Mouse (Mus musculus) heart, postnatal 4 days (tissue): ENCODE data around the gene 5430419D17Rik. TPM values are rescaled to one million over a fixed set of nuclear protein-coding genes. Genes with fewer than 3 reads are reported as not detected.

Experiments
- DNase-seq: peaks from one replicate; pipeline ENCODE4 v3.0.0; 2021
- total RNA-seq, 2 experiments: library from RNA; stranded (reverse); gene quantifications; 2 replicates each; pipeline ENCODE4 v1.2.3; 2021

The 5430419D17Rik gene
- 10 to 100 TPM in 1 of 2 experiments, 1 to 10 TPM in 1; 9.2 to 11.3 TPM for total RNA-seq

DNA sequence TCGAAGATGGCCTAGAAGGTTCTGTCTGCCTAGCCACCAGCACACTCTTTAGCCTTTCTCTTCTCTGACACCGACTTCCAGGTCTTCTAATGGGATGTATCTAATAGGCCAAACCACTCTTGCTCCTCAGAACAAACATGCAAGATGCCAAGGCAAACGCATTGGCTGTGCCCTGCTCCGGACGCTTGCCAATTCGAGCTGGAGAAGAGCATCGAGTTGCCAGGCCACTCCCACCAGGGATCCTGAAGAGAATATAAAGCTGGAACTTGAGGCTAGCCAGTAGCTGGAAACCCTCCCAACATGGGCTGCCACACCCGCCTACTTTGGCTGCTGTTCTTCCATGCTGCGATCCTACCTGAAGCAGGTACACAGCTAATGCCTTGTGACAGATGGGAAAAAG, at the start of gene 5430419D17Rik:
TSS of gene 5430419D17Rik (plus strand) at position 282 of the 400 bp plus-strand sequence.
- no peak for DNase-seq

- no peak for DNase-seq
Measured at GRCm38 (mm10) chr7:131130021-131130420, 44.2 kb upstream of the 5430419D17Rik start.

- no peak for DNase-seq
Measured at GRCm38 (mm10) chr7:131133181-131133580, 41.0 kb upstream of the 5430419D17Rik start.

GRCm38 (mm10) chr7:131146214-131146613, 28.0 kb upstream of the 5430419D17Rik start, which contains the start of gene 4933402N03Rik:
Gene 4933402N03Rik (minus strand): TSS chr7:131146314.
- no peak for DNase-seq

GRCm38 (mm10) chr7:131150179-131150578, 24.0 kb upstream of the 5430419D17Rik start:
- no peak for DNase-seq

GRCm38 (mm10) chr7:131153044-131153443, 21.2 kb upstream of the 5430419D17Rik start:
- DNase-seq, result no peak

DNA sequence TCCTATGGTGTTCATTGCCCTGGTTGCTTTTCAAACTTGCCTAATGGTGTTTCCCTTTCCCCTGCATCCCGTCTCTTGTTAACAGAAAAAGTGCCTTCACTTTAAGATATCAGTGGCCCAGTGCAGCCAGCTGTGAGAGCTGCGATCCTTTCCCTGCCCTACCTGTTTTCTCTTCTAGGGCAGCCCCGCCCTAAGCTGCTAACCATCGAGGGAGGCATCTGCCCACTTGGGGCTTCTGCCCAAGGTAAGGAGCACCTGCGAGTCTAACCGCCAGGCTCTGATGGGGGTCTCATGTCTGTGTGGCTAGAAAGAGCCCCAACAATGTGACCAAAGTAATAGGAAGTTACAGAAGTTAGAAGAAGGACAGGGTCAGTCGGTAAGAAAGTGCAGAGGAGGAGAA, 12.0 kb upstream of the 5430419D17Rik start:
- no peak for DNase-seq

DNA sequence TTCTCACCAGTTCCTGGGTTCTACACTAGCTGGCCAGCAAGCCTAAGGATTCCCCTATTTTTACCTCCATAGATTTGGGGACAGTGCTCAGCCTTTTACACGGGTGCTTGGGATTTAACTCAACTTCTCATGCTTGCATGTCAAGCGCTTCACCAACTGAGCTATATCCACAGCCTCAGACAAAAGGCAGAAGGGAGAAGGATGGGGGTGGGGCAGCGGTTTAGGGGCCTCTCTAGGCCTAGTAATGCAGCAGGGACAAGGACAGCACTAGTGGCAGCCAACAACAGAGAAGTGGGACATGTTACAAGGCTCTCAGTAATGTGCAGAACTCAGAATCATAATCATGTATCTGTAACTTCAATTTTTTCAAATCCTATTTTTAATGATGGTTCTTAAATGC, 6.4 kb upstream of the 5430419D17Rik start:
- DNase-seq, result no peak

- no peak for DNase-seq
Measured at GRCm38 (mm10) chr7:131169099-131169498, 5.1 kb upstream of the 5430419D17Rik start.

DNA sequence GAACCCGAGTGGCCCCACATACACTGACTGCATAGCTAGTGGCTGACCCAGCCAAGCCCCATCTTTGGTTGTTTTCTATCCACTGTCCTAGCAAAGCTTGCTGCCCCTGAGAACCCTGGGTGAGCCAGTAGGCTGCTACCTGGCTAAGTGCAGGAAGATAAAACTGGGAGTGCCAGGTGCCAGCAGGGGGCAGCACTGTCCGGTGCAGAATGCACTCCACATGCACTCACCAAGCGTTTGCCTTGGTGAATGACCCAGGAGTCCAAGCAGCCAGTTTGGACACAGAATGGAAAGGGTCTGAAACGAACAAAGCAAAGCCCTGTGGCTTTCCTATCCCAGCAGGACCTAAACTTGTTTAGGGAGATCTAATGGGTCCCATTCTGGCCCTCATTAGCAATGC, 8.5 kb downstream of the 5430419D17Rik start:
- peak; percentile 69 for DNase-seq

GRCm38 (mm10) chr7:131184339-131184738, 10.1 kb downstream of the 5430419D17Rik start:
- DNase-seq, result no peak

DNA sequence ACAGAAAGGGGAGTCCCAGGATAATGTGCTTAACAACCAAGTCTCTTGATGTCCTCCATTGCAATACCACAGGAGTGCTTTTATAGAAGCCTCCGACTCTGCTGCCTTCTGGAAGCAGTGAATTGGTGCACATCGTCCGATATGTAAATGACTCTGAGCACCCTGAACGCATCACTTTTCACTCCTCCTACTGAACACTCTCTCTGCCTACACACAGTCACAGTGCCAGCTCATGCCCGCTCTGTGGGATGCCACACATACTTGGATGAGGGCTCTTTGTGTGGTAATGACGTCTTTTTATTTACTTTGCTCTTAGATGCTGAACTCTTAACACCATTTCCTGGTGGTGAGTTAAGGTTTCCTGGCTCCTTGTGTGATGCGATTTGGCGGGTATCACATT, 12.8 kb downstream of the 5430419D17Rik start:
- no peak for DNase-seq

DNA sequence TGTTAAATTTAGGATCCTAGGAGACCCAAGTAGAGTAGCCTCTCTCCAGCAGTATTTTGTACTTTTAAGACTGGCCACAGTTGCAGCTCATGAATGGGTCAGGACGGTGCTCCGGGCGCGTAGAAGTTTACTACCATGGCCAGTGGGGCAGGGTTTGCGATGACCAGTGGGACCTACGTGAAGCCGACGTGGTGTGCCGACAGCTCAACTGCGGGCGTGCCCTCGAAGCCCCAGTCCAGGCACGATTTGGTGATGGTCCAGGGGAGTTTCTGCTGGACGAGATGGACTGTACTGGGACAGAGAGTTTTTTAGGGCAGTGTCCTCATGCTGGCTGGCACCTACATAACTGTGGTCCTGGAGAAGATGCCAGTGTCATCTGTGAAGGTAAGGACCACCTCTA, 13.8 kb downstream of the 5430419D17Rik start:
- no peak for DNase-seq

DNA sequence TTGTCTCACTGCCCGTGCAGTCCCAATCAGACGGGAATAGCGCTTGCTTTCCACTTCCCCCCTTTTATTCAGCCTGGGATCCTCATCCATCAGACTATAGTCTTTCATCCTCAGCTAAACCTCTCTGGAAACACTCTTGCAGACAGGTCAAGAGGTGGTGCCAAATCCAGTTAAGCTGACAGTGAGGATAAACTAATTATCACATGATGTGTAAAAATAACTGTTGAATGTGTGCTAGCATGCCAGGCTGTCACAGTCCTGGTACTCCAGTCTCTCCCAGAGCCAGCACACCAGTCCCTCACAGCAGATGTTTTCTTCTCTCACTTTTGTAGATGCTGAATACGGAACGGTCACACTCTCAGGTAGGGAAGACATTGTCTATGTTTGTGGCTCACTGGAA, 48.9 kb downstream of the 5430419D17Rik start:
- peak; percentile 32 for DNase-seq

DNA sequence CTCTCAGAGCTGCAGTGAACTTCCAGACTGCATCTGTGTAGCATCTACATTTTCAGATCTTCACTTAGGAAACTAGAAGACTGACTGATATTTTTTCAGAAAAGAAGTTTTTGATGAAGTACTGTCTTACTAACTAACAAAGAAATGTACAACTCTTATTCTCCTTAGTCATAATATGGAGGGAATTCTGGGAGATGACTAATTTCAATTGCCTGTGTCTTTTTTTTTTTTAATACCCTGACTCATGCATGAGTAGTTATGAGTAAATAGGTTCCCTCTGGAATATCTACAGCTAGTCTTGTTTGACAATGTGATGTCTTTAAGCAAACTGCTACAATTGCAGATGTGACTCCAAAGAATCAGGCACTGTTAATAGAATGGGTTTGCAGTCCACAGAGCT, 61.9 kb downstream of the 5430419D17Rik start:
- DNase-seq, result no peak

GRCm38 (mm10) chr7:131244993-131245392, 70.8 kb downstream of the 5430419D17Rik start:
- DNase-seq, result no peak

DNA sequence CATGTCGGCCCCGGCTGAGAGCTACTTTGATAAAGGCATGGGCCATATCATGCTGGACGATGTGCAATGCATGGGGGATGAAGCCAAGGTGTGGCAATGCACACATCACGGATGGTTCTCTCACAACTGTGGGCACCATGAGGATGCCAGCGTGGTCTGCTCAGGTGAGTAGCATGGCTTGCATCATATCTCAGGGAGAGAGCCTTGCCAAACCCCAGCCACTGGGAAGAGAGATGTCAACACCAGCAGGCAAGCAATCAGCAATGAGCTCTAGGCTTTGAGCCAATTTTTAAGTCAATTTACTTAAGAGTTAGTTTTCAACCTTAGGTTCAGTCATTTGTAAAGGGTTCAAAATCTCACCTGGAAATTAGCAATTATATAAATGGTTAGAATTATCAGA, 82.6 kb downstream of the 5430419D17Rik start:
- no peak for DNase-seq

- DNase-seq, result no peak
Measured at GRCm38 (mm10) chr7:131257309-131257708, 83.1 kb downstream of the 5430419D17Rik start.

DNA sequence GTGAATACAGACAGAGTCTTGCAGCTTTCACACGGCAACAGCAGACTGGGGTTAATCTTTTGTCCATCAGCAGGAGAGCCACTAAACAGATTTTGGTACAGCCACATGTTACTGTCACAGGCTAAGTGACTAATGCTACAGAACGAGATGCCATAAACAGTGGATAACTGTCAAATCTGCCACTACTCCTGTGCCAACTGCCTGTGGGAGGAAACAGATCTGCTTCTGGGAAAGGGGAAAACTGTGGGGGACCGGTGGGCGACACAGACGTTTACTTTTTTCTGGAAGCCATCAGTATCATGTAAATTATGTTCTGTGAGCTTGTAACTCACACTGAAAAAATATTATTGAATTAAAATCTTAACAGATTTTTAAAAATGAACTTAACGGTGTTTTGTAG, 86.7 kb downstream of the 5430419D17Rik start:
- DNase-seq, result no peak

- DNase-seq, result no peak
Measured at GRCm38 (mm10) chr7:131264251-131264650, 90.0 kb downstream of the 5430419D17Rik start.

GRCm38 (mm10) chr7:131265851-131266250, 91.6 kb downstream of the 5430419D17Rik start:
- DNase-seq, result peak; percentile 58

GRCm38 (mm10) chr7:131297151-131297550, 122.9 kb downstream of the 5430419D17Rik start:
- no peak for DNase-seq

DNA sequence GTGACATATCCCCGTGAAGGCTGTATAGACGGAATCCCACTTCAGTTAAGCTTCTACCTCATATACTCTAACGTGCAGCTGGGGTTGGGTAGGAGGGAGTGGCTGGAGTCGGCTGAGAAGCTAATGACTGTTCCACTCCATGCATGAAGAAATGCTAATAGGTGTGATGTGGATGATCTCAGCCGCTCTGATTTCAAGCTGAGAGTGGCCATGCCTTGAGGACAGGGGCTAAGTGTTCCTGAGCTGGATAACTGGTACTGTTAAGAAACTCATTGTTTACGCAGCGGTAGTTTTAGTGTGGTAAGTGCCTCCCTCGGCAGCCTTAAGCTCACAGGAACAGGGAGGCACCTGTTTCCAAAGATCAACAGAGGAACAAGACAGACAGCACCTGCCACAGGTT, 129.1 kb downstream of the 5430419D17Rik start:
- no peak for DNase-seq

GRCm38 (mm10) chr7:131306733-131307132, 132.5 kb downstream of the 5430419D17Rik start:
- no peak for DNase-seq

DNA sequence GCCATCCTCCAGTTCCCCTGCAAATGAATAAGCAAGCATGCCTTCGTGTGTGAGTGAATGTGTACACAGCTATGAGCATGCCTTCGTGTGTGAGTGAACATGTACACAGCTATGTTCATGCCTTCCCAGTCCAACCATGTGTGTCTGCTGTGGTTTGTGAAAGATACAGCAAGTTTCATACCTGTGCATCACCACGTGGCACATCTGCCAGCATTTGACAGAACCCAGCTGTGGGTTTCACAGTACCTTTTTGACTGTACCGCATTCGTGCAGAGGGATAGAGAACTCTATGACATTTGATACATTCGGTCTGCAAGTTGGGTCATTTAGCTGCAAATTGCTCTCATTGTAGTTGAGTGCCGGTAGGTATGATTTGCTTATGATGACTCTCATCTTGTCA, 140.3 kb downstream of the 5430419D17Rik start:
- no peak for DNase-seq
